Mouse (Mus musculus): ENCODE results near the gene Vmn1r177.
"Not testable (repeated sequence)": the region's sequence is repeated elsewhere in the genome, so short reads cannot be mapped to it uniquely, and the experiment has no call there.

Vmn1r177 gene

GRCm38 (mm10) chr7:23866349-23866748 is at the start of gene Vmn1r177:
TSS of gene Vmn1r177 (minus strand) at chr7:23866449.
- DNase-seq (ENCODE audit: low read depth, low spot score) = not testable (repeated sequence)

- no peak for DNase-seq (ENCODE audit: low read depth, low spot score)
Observed at GRCm38 (mm10) chr7:23891709-23892108, 25.5 kb upstream of the Vmn1r177 start, which contains the start of gene Vmn1r178. TSS of gene Vmn1r178 (plus strand) at chr7:23892009.

GRCm38 (mm10) chr7:23876918-23877317 is 10.7 kb upstream of the Vmn1r177 start:
- DNase-seq (ENCODE audit: low read depth, low spot score) = not testable (repeated sequence)

- DNase-seq (ENCODE audit: low read depth, low spot score) = not testable (repeated sequence)
Observed at GRCm38 (mm10) chr7:23837272-23837671, 29.0 kb downstream of the Vmn1r177 start, which contains the start of gene Vmn1r176. TSS of gene Vmn1r176 (minus strand) at chr7:23837372.
